Mouse (Mus musculus) CD4-positive naive resting alpha-beta T cell, adult 76 days (primary cell): ENCODE results near the gene Nkx3-2. TPM values are rescaled to one million over a fixed set of nuclear protein-coding genes. Genes with fewer than 3 reads are reported as not detected.

ENCODE experiments used
- total RNA-seq: library from RNA; stranded (reverse); gene quantifications from one replicate; pipeline ENCODE4 v1.2.4, GENCODE M21; 2023

Nkx3-2 gene
- not detected for total RNA-seq

GRCm38 (mm10) chr5:41763731-41764721 is at the start of gene Nkx3-2:
Nkx3-2 (minus strand) TSS chr5:41764501.

Other genes starting within 250 kb of the Nkx3-2 start
- 18.7 TPM for gene Rab28, start 56.3 kb downstream of the Nkx3-2 start, total RNA-seq
- gene Bod1l, start 79.8 kb upstream of the Nkx3-2 start, total RNA-seq, result 38.4 TPM